Mouse (Mus musculus) A20 (cell line): ENCODE data around the gene Ppp2r3a.
A peak's percentile ranks its signal among the peaks of the same experiment; 100 is the strongest.

Experiments
- DNase-seq: peaks from one replicate; pipeline ENCODE4 v3.0.0-alpha.2; 2011; ENCODE audit warnings: low read depth, low spot score

Ppp2r3a gene

DNA sequence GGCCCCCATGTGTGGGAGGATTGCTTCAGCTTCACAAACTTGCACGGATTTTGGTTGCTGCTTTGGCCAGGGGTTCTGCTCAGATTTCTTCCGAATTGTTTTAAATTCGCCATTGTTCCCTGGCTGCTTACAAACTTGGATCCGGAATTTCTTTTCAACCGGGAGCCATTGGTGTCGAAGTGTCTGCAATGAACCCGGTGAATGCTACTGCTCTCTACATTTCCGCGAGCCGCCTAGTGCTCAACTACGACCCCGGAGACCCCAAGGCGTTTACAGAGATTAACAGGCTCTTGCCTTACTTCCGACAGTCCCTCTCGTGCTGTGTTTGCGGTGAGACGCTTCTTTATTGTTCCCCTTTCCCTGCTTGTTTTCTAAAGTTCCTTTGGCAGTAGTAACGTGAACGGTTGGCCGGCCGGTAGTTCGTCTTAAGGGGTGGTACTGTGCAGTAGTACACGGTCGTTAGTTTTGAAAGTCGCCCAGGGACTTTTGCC lies 176.5 kb downstream of the Ppp2r3a start:
- DNase-seq = peak; percentile 55

DNA sequence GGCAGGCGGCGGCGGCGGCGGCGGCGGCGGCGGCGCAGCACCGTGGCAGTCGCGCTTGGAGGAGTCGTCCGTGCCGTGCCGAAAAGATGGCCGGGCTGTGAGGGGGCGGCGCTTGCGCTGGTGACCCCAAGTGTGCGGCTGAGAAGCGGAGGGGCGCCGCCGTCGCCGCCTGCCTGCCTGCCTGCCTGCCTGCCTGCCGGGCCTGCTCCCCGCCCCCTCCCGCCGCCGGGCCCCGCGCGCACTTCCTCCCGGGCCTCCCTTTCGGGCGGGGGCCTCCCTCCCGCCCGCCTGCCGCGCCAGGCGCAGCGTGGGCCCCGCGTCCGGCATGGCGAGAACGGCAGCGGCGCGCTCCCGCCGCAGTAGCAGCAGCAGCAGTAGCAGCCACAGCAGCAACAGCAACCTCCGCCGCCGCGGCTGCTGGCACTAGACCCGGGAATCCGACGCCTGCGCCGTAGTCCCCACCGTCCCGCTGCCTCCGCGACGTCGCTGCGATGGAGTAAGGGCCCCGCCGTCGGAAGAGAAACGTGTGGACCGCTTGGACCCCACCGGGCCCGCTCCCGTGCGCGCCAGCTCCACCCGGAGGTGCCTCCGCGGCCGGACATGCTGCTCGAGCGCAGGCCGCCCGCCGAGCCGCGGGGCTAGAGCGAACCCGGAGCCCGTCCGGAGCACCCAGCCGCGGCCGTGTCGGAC lies 177.1 kb downstream of the Ppp2r3a start:
- DNase-seq = peak; percentile 84

GRCm38 (mm10) chr9:101073987-101074331 lies 177.6 kb downstream of the Ppp2r3a start, which contains the start of gene Msl2:
TSS of gene Msl2 (plus strand) at chr9:101074101.
- no peak for DNase-seq

GRCm38 (mm10) chr9:101073041-101073986 lies 178.3 kb downstream of the Ppp2r3a start:
- peak; percentile 99 for DNase-seq

GRCm38 (mm10) chr9:101072506-101072905 lies 179.1 kb downstream of the Ppp2r3a start:
- DNase-seq = no peak

DNA sequence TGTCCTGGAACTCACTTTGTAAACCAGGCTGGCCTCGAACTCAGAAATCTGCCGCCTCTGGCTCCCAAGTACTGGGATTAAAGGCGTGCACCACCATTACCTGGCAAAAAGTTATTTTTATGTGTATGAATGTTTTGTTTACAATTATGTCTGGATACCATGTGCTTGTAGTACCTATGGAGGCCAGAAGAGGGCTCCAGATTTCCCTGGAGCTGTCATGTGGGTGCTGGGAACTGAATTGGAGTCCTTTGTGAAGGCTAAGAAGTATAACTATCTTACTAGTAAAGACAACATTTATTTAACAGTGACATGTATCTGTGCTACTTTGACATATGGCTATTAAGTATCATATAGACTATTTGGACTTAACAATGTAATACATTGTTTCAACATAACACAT lies 181.8 kb downstream of the Ppp2r3a start:
- peak; percentile 40 for DNase-seq

DNA sequence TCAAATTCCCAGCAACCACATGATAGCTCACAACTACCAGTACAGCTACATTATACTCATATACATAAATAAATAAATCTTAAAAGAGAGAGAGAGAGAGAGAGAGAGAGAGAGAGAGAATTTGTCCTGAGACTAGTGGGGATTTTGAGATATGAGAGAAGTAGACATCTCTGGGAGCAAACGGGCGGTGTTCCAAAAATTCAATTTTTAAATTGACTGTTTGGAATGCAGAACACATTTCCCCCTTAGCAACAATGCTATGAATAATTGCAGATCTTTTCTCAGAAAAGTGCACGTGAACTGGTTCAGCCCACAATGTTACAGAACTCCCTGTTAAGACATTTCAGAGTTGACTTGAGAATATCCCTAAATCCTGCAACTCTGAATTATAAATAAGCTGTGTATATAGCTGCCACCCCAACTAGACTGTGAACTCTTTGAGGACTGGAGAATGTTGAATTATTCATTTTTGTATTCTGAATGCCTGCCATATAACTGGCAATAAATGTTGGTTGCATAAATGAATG lies 186.5 kb downstream of the Ppp2r3a start:
- DNase-seq = no peak

DNA sequence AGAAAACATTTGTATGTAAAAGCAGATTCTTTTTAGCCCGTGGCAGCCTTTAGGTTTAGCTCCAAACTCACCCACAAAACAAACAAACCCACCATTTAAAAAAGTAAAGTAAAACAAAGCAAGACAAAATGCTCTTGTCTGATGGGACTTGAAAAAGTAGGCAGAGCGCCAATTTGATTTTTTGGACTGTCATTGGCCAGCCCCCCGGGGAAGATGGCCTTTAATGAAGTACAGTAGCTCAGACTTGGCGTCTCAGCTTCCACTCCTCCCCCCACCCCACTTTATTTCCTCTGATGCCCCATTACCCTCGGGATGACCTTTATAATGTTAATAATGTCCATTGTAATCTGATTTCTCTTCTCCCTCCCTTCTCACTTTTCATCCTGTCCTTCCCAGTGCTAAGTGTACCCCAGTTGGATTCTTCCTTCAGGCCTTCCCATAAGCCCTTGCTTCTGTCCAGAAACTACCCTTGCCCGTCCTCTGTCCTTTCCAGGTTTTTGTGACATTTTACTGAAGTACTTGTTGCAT lies 189.3 kb downstream of the Ppp2r3a start:
- DNase-seq = no peak

DNA sequence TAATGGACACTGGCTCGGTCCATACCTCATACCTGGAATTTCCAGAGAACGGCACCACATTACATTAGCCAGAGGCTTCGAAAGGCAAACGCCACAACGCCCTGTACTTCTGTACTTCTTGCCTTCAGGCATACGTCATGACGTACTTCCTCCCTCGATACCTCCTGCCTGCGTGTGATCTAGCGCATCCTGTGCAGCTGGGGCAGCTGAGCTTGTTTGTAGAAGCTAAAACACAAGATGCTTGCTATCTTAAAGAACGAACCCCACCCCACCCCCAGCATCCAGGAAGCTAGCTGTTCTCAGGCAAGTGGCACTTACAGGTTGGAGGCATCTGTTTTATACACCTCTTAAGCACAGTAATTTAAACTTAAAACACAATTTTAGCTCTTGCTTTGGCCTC lies 190.6 kb downstream of the Ppp2r3a start:
- DNase-seq = peak; percentile 28

DNA sequence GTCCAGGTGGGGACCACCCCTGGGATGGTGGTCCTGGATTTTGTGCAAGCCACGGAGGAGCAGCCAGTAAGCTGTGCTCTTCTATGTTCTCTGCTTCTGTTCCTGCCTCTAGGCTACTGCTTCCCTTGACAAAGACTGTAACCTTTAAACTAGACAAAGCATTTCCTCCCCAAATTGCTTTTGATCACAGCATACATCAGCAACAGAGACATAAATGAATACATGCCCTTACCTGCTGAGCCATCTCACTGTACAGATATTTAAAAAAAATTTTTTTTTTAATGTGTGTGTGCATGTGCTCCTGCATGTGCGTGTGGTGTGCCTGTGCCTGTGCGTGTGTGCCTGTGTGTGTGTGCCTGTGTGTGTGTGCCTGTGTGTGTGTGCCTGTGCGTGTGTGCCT lies 194.4 kb downstream of the Ppp2r3a start:
- no peak for DNase-seq
